In genomic region chr2:91051917-91052316, GRCm38 (mm10) we compare ENCODE assay signal across 20 mouse cellular contexts. TPM values are rescaled to one million over a fixed set of nuclear protein-coding genes. Genes with fewer than 3 reads are reported as not detected.
DNase-seq lines count a peak whose midpoint lies in the region; ATAC-seq and TF ChIP-seq lines count a peak whose summit lies in the region.
"Had no signal": no experiment of that assay in that cellular context is flagged by ENCODE, and none has a peak within 500 bp of the region (broad histone marks: within the 10 kb centered on the region; RNA-seq: fewer than 3 reads in every experiment).

No protein-coding gene starts in this region.

- H3K79me2 ChIP-seq in CH12.LX (replicated peaks; ENCODE audit: control insufficient read depth, extremely low read depth, insufficient read depth, poor library complexity, severe bottlenecking), result peaks cover 13% of the 10 kb centered on the region

- H3K27ac ChIP-seq in liver, embryonic 12.5 days, result 0 out of 2 replicates have a peak overlapping the region, but pooled peaks have one; percentile 0
- no peak overlapping the region for H3K27ac ChIP-seq in CH12.LX (ENCODE audit: insufficient read depth, low read depth)
- H3K27ac ChIP-seq in bone marrow macrophage, adult 2 months (ENCODE audit: insufficient read depth, low read depth, low read length), result peak overlapping the region; percentile 87
- H3K27ac ChIP-seq in liver, embryonic 16.5 days (ENCODE audit: low read length), result 0 out of 2 replicates have a peak overlapping the region, but pooled peaks have one; percentile 33
- H3K27ac ChIP-seq: embryonic facial prominence, embryonic 13.5 days; forebrain, embryonic 13.5 days; heart, embryonic 13.5 days; hindbrain, embryonic 15.5 days had no signal

- H3K36me3 ChIP-seq in liver, embryonic 12.5 days, result peaks cover 21% of the 10 kb centered on the region
- H3K36me3 ChIP-seq in CH12.LX (replicated peaks in 1 of 2; ENCODE audit: control insufficient read depth in 1 of 2, insufficient read depth in 1 of 2, low read length in 1 of 2), result peaks cover 17 to 27% of the 10 kb centered on the region in 2 experiments
- H3K36me3 ChIP-seq in liver, embryonic 16.5 days (ENCODE audit: control insufficient read depth, insufficient read depth), result peaks cover 17% of the 10 kb centered on the region

- no peak for DNase-seq in liver
- DNase-seq in CH12.LX (ENCODE audit: extremely low read depth), result no peak
- DNase-seq in embryo, embryonic 10.5 days (ENCODE audit: low spot score), result no peak
- DNase-seq in lung, postnatal 25 days (ENCODE audit: low spot score), result no peak
- DNase-seq: adrenal gland, adult 8-10 months; adrenal gland, postnatal 36 days; cerebellum, adult 11-12 months; cerebellum, adult 9-10 months; cerebellum, postnatal 25 days; forebrain, postnatal 0 days; gastrocnemius, postnatal 14 days; heart, postnatal 36 days had no signal

- peaks cover 41% of the 10 kb centered on the region for H3K4me1 ChIP-seq in liver, embryonic 12.5 days
- peaks cover 7 to 21% of the 10 kb centered on the region in 2 experiments for H3K4me1 ChIP-seq in CH12.LX (ENCODE audit: control insufficient read depth in 1 of 2, insufficient read depth in 2 of 2)
- H3K4me1 ChIP-seq in bone marrow macrophage, adult 2 months (ENCODE audit: control insufficient read depth, insufficient read depth, low read length), result peaks cover 14% of the 10 kb centered on the region
- peaks cover 21% of the 10 kb centered on the region for H3K4me1 ChIP-seq in liver, embryonic 16.5 days (ENCODE audit: control insufficient read depth, low read depth, low read length)

- no peak for TF ChIP-seq EP300 in CH12.LX (IDR thresholded peaks at IDR 0.05; ENCODE audit: low read length)

- TF ChIP-seq CTCF in CH12.LX (conservative IDR thresholded peaks at IDR 0.05 in 1 of 2, IDR thresholded peaks at IDR 0.05 in 1 of 2; ENCODE audit: low read depth in 2 of 2, low read length in 2 of 2), result no peak
- TF ChIP-seq CTCF in bone marrow macrophage, adult 2 months (IDR thresholded peaks at IDR 0.05; ENCODE audit: low read depth, low read length), result no peak

- no peak for ATAC-seq in liver, embryonic 12.5 days
- ATAC-seq in liver, embryonic 16.5 days (ENCODE audit: low read depth), result no peak
- ATAC-seq: forebrain, embryonic 13.5 days; forebrain, postnatal 0 days had no signal

- no peaks in the 10 kb centered on the region for H3K27me3 ChIP-seq in liver, embryonic 12.5 days (replicated peaks)
- no peaks in the 10 kb centered on the region for H3K27me3 ChIP-seq in CH12.LX (replicated peaks)
- no peaks in the 10 kb centered on the region for H3K27me3 ChIP-seq in liver, embryonic 16.5 days (ENCODE audit: control insufficient read depth, insufficient read depth, low read depth, low read length)
- H3K27me3 ChIP-seq: embryonic facial prominence, embryonic 13.5 days; forebrain, embryonic 13.5 days; heart, embryonic 13.5 days; hindbrain, embryonic 15.5 days had no signal

- no peak for TF ChIP-seq POLR2A in CH12.LX (IDR thresholded peaks at IDR 0.05; ENCODE audit: low read depth, low read length)
- no peak for TF ChIP-seq POLR2A in bone marrow macrophage, adult 2 months (IDR thresholded peaks at IDR 0.05; ENCODE audit: borderline replicate concordance, low read depth, low read length)

- H3K4me3 ChIP-seq in liver, embryonic 12.5 days, result no peak overlapping the region
- no peak overlapping the region for H3K4me3 ChIP-seq in CH12.LX (replicated peaks in 1 of 3; ENCODE audit: low read depth in 2 of 3, low read length in 2 of 3, poor library complexity in 1 of 3)
- H3K4me3 ChIP-seq in bone marrow macrophage, adult 2 months (ENCODE audit: insufficient read depth, low read length), result no peak overlapping the region
- no peak overlapping the region for H3K4me3 ChIP-seq in liver, embryonic 16.5 days (ENCODE audit: low read depth, low read length)
- H3K4me3 ChIP-seq: embryonic facial prominence, embryonic 13.5 days; forebrain, embryonic 13.5 days; heart, embryonic 13.5 days; hindbrain, embryonic 15.5 days had no signal

- TF ChIP-seq RAD21 in CH12.LX (IDR thresholded peaks at IDR 0.05; ENCODE audit: low read depth, low read length), result no peak

- dilution Hi-C loops in CH12.LX (cut with MboI; ENCODE audit: extremely low pct_ligation_motif_present, extremely low pct_unique_long_range_greater_than_20kb, low sequenced_read_pairs), result no loop called here

- 35% methylated on average over 3 of the region's 3 CpGs for WGBS in liver, embryonic 12.5 days (ENCODE audit: insufficient replicate concordance)
- WGBS in liver, embryonic 16.5 days (ENCODE audit: insufficient replicate concordance), result 26% methylated on average over 3 of the region's 3 CpGs

- H3K9ac ChIP-seq in liver, embryonic 12.5 days, result no peak overlapping the region
- H3K9ac ChIP-seq in CH12.LX (ENCODE audit: insufficient read depth, low read depth), result no peak overlapping the region
- H3K9ac ChIP-seq in liver, embryonic 16.5 days (ENCODE audit: low read depth, low read length), result no peak overlapping the region
- H3K9ac ChIP-seq: embryonic facial prominence, embryonic 13.5 days; forebrain, embryonic 13.5 days; forebrain, postnatal 0 days; heart, embryonic 13.5 days; hindbrain, embryonic 15.5 days had no signal

- H3K4me2 ChIP-seq in liver, embryonic 12.5 days, result 0 out of 2 replicates have a peak overlapping the region, but pooled peaks have one; percentile 11
- H3K4me2 ChIP-seq in CH12.LX (ENCODE audit: insufficient read depth, low read depth, poor library complexity, severe bottlenecking), result no peak overlapping the region
- H3K4me2 ChIP-seq in liver, embryonic 16.5 days (ENCODE audit: low read depth, low read length), result no peak overlapping the region
- H3K4me2 ChIP-seq: embryonic facial prominence, embryonic 13.5 days; forebrain, embryonic 13.5 days; heart, embryonic 13.5 days; hindbrain, embryonic 15.5 days had no signal

- in situ Hi-C loops in CH12.LX (cut with MboI; ENCODE audit: low pct_ligation_motif_present, low pct_unique_long_range_greater_than_20kb, low sequenced_read_pairs), result no loop called here

- no peaks in the 10 kb centered on the region for H3K9me3 ChIP-seq in liver, embryonic 12.5 days (replicated peaks)
- H3K9me3 ChIP-seq in CH12.LX (replicated peaks; ENCODE audit: low read length), result no peaks in the 10 kb centered on the region
- no peaks in the 10 kb centered on the region for H3K9me3 ChIP-seq in liver, embryonic 16.5 days (replicated peaks; ENCODE audit: control insufficient read depth, low read length)
- H3K9me3 ChIP-seq: embryonic facial prominence, embryonic 13.5 days; forebrain, embryonic 13.5 days; heart, embryonic 13.5 days; hindbrain, embryonic 15.5 days had no signal

TF ChIP-seq in CH12.LX, 34 proteins besides CTCF, POLR2A, EP300 and RAD21:
- TF ChIP-seq MAFK (IDR thresholded peaks at IDR 0.05; ENCODE audit: insufficient replicate concordance, low read length), result peak; percentile 73; the same call in 1 of the 2 replicates
- no peak for TF ChIP-seq NRF1 (IDR thresholded peaks at IDR 0.05; ENCODE audit: low read depth, low read length)
- no peak for TF ChIP-seq MAZ (IDR thresholded peaks at IDR 0.05; ENCODE audit: low read depth, low read length)

RNA-seq across cellular contexts. Expression of gene Psmc3, which starts 1.9 kb away (rescaled TPM):
- polyA plus RNA-seq in liver, embryonic 12.5 days (2016; fragmentation: Nextera tagmentation; extraction: Ambion mirVana), result 220 and 223 TPM in 2 replicates
- total RNA-seq in CH12.LX (2012; rRNA removed) (214 and 283 TPM in 2 replicates), CH12.LX (2014; rRNA removed) (242 and 257 TPM in 2 replicates)
- polyA plus RNA-seq in CH12.LX (2012; ENCODE audit: insufficient read length, low read depth), result 284 and 353 TPM in 2 replicates
- 103 and 124 TPM in 2 replicates for polyA plus RNA-seq in bone marrow macrophage, adult 2 months (2012; ENCODE audit: insufficient read depth, insufficient read length, missing spikeins)
- 130 and 133 TPM in 2 replicates for polyA plus RNA-seq in liver, embryonic 16.5 days (2015; fragmentation: Nextera tagmentation; extraction: Ambion mirVana)

RNA-seq across cellular contexts. Expression of gene Rapsn, which starts 16.5 kb away (rescaled TPM):
- polyA plus RNA-seq in liver, embryonic 12.5 days (2016; fragmentation: Nextera tagmentation; extraction: Ambion mirVana), result 0.57 and 0.94 TPM in 2 replicates
- total RNA-seq in CH12.LX (2012; rRNA removed) (0.08 TPM in 1 of 2 replicates, not detected in the other), CH12.LX (2014; rRNA removed) (0.15 TPM in 1 of 2 replicates, not detected in the other)
- polyA plus RNA-seq in CH12.LX (2012; ENCODE audit: insufficient read length, low read depth), result 0.40 TPM in 1 of 2 replicates, not detected in the other
- 9.3 and 10.3 TPM in 2 replicates for polyA plus RNA-seq in bone marrow macrophage, adult 2 months (2012; ENCODE audit: insufficient read depth, insufficient read length, missing spikeins)
- polyA plus RNA-seq in liver, embryonic 16.5 days (2015; fragmentation: Nextera tagmentation; extraction: Ambion mirVana), result 0.99 and 1.0 TPM in 2 replicates

RNA-seq across cellular contexts. Expression of gene Slc39a13, which starts 18.3 kb away (rescaled TPM):
- 15.1 and 15.3 TPM in 2 replicates for polyA plus RNA-seq in liver, embryonic 12.5 days (2016; fragmentation: Nextera tagmentation; extraction: Ambion mirVana)
- total RNA-seq in CH12.LX (2012; rRNA removed) (7.5 and 8.4 TPM in 2 replicates), CH12.LX (2014; rRNA removed) (3.5 and 4.3 TPM in 2 replicates)
- 7.2 and 8.1 TPM in 2 replicates for polyA plus RNA-seq in CH12.LX (2012; ENCODE audit: insufficient read length, low read depth)
- polyA plus RNA-seq in bone marrow macrophage, adult 2 months (2012; ENCODE audit: insufficient read depth, insufficient read length, missing spikeins), result 47.0 and 55.1 TPM in 2 replicates
- polyA plus RNA-seq in liver, embryonic 16.5 days (2015; fragmentation: Nextera tagmentation; extraction: Ambion mirVana), result 10.4 and 12.2 TPM in 2 replicates

RNA-seq across cellular contexts. Expression of gene Spi1, which starts 30.3 kb away (rescaled TPM):
- polyA plus RNA-seq in liver, embryonic 12.5 days (2016; fragmentation: Nextera tagmentation; extraction: Ambion mirVana), result 16.8 and 18.5 TPM in 2 replicates
- total RNA-seq in CH12.LX (2012; rRNA removed), result 22.7 and 24.7 TPM in 2 replicates
- 29.7 and 42.6 TPM in 2 replicates for total RNA-seq in CH12.LX (2014; rRNA removed)
- polyA plus RNA-seq in CH12.LX (2012; ENCODE audit: insufficient read length, low read depth), result 35.2 and 45.7 TPM in 2 replicates
- polyA plus RNA-seq in bone marrow macrophage, adult 2 months (2012; ENCODE audit: insufficient read depth, insufficient read length, missing spikeins), result 464 and 487 TPM in 2 replicates
- 16.6 and 18.2 TPM in 2 replicates for polyA plus RNA-seq in liver, embryonic 16.5 days (2015; fragmentation: Nextera tagmentation; extraction: Ambion mirVana)
- polyA plus RNA-seq: C2C12 had no signal
